Mouse (Mus musculus) lung, postnatal 10 days (tissue): ENCODE data around the gene Mapk6.

ENCODE experiments used
- DNase-seq: peaks from one replicate; pipeline ENCODE4 v3.0.0; 2021

Mapk6 gene

DNA sequence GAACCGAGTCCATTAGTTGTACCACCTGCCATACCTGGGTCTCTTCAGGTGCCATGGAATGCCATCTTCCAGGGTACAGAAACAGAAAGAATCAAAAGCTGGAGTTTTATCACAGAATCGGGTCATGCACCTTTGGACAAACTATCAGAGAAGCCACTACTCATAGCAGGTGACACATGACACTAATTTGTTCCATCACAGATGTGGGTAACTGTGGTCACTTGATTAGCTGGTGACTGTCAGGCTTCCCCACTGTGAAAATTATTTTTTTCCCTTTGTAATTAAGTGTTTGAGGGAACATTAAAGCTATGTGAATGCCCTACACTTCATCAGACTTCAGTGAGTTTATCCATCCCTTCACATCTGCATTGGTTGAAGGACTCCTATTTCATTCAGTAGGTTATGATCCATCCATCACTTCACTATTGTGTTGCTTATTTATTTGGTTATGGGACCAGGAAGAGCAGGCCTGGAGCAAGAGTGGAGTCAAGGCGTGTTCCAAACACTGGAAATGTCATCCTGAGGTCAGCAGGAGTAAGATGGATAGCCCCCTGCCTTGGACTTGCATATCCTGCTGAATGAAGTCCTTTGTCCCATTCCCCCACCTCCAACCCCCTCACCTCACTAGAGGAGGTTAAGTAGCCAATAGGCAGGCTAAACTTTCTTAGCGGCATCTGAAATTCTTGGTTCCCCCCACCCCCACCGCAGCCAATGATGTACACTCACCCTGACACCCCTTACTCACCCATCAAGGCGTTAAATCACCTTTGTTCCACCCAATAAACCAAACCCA lies 14.7 kb upstream of the Mapk6 start:
- DNase-seq, result peak; percentile 43

DNA sequence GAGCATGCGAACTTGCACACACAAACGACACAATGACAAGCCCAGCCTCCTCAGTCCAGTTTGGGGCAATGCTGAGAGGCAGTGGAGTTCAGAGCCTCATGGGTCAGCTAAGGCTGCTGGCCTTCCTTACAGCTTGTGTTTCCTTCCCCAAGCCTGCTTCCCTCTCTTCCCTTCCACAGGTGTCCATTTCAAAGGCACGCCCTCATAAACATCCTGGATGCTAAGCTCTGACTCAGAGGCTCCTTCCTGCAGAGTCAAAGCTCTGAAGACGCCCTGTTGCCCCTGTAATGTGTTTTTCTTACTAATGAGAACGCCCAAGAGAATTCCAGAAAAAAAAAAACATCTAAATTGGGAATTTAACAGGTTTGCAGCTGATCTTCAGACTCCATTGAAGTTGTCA lies 13.9 kb upstream of the Mapk6 start:
- DNase-seq, result peak; percentile 48

DNA sequence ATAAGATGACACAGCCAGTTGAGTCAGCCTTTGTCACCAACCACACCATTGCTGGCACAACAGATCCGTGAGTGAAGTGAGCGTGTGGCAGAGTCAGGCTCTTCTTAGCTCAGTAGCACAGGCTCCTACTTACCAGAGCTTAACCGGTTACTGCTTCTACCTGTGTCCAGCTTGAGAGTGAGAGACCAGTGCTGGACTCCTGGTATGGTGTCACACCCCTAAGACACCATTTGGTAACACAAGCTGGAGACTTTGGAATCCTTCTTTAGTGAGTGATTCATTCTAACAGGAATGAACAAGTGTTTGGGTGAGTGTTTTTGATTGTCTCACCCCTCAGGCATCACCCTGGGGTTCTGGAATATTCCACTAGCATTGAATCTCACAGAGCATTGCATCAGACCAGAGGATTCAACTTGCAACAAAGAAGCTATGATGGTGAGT lies 12.5 kb upstream of the Mapk6 start:
- no peak for DNase-seq

DNA sequence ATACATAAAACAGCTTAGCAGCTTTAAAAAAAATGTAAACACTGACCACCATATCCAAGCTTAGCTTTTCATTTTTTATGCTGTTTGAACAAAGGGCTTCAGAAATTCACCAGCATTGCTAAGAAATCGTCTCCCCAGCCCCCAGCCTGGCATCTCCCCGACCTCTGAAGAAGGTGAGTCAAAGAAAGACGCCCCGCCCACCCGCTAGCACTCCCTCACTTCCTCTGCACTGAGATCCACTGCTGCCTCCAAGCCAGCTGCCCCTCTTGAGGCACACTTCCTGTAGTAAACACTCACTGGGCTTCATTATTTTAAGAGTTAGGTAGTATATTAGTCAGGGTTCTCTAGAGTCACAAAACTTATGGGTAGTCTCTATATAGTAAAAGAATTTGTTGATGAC lies 4.4 kb upstream of the Mapk6 start:
- DNase-seq, result peak; percentile 61

DNA sequence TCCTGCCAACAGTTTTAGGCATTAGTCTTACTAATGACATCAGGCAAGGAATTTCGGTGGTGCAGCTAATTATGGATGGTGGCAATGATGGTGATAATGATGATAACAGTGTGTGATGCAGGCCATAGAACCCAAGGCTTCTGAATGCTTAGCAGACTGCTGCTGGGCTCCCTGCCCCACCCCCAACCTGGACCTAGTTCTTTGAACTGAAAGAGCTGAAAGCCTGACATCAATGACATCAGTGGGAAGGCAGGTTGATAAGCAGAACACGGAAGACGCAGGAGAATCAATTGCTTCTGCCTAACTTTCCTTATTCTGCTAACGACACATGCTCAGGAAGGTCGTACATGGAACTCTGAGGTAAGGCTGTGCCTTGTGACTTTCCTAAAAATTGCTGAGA lies 3.4 kb upstream of the Mapk6 start:
- no peak for DNase-seq

DNA sequence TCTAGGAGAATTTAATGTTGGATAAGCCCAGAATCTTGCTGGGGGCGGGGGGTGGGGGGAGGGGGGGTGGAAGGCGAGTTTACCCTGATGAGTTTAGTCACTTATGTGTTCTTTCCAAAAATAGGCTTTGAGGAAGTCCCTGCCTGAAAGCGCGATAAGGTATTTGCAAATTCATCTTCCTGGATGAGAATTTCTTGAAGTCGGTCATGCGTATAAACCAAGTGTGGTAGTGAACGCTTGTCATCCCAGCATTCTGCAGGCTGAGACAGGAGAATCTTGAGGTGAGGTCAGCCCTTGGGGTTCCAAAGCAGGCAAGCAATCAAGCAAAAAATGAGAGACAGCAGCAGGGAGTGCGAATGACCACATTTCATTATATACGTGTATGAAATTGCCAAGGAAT lies 1.8 kb upstream of the Mapk6 start:
- DNase-seq, result no peak

DNA sequence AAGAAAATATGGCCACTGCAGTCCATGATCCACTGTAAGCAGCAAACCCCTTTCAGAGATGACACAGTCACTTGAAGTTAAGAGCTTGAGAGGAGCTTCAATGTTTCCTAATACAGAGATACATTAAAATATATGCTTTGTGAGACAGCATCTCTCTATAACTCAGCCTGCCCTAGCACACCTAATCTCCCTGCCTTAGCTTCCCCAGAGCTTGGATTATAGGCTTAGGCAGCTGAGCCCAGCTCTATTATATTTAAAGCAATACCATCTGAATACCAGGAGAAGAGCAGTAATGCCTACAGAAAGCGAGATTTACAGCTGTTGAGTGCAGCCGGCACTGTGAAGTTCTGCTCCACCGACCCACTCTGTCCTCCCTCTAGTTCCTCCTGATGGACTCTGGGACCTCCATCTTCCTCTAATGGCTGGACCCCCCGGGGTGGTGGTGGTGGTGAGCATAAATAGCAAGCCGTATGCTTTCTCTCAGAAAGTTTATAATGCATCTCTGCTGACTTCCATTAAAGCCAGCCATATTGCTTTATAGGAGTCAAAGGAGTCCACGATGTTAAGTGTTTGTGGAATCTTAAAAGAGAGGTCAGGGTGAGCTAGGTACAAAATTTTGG lies 1.2 kb upstream of the Mapk6 start:
- no peak for DNase-seq

DNA sequence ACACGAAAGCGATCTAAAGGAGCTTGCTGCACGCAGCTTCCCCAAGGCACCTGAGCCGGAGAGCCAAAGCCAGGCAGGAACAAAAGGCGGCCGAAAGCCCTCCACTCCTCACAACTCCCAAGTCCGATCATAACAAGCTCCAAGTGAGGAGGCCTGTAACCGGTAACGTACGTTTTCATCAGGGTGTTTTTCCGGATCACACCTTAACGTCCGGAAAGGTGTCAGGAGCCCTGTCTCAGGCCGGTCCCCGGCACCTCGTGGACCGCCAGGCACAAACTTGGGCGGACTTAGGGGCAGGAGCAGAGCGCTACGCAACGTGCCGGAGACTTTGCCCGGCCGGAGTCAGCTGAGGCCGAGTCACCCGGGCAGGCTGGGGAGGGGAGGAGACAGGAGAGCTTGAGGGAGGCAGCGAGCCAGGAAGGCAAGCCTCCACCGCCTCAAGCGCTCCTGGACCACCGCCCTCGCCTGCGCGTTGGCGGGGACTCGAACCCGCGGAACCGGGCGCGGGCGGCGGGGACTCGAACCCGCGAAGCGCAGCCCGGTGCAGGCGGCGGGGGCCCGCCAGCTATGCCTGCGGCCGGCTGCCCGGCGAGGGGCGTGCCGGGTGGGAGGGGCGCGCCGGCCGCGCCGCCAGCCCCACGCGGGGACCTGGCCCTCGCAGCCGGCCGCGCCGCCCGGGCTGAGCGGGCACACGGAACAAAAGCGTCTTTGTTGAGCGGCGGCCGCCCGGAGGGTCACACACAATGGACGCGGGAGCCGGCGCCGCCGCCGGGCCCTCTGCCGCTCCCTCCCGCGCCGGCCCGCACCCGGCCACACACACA lies 564 bp downstream of the Mapk6 start:
- DNase-seq, result peak; percentile 86

DNA sequence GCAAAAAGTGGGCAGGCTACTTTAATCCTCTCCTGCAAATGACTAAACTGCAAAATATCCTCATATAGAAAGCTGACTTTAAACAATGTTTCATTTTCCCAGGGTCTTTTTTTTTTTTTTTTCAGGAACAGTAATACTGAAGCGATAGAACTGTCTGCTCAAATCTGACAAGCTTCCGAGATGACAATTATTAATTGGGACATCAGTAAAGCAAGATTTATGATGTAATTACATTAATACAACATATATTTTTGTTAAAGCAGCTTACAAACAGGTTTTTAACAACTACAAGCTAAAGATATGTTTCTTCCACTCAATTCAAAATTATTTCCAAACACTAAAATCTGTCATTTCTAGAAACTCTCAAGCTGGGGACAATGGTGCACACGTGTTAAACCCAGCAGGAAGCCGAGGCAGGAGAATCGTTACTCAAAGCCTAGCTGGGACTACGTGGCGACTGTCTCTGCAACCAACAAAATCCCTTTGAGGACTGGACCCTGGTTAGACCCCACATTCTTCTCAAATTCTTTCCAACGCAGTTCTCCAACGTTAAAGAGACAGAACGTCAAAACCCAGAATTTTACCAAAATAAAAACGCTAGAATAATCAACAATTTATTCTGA lies 1.5 kb downstream of the Mapk6 start:
- DNase-seq, result no peak

DNA sequence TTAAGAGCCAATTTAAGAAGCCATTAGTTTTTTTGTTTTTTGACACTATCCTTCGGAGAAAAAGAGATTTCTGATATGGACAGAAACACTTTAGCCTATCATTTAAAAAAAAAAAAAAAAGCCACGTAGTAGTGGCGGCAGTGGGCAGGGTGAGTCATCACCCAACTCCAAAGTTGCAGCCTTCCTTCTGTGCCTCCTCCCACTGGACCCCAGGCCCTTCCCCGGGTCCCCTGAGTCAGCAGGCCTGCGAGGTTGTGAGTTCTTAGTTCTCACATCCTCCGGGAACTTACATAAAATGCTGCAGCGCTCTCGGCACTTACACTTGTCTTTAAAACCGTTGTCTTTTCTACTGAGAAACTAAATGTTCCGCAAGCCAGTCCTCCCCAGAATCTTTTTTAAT lies 2.0 kb downstream of the Mapk6 start:
- peak; percentile 56 for DNase-seq

DNA sequence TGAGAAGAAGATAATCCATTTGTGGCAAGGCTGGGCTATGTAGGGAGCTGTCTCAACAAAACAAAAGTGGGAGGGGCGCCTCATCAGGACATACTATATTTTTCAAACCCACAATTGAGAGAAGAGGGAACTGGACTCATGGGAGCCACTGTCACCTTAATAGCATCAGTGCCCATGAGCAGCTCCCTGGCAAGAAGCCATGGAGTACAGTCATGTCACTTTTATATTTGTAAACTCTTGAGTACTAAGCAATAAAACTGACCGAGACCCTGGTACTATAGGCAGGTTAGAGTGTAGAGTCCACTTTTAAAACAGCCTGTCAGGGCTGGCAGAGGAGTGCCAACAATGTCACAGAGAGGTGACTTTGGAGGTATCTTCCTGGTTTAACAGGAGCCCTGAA lies 3.7 kb downstream of the Mapk6 start:
- no peak for DNase-seq

DNA sequence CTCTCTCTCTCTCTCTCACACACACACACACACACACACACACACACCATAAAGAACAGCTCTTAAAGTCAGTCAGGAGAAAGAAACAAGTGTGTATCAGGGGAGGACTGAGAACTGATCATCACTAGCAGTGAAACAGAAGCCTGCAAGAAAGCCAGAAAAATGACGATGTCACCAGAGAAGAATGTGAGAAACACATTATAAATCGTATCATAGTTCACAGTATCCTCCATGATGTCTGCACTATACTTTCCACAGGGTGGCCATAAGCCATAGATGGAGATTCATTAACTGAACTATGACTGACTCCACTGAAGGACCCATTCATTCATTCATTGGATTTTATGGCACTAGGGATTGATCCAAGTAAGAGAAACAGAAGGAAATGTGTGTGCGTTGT lies 6.3 kb downstream of the Mapk6 start:
- no peak for DNase-seq

DNA sequence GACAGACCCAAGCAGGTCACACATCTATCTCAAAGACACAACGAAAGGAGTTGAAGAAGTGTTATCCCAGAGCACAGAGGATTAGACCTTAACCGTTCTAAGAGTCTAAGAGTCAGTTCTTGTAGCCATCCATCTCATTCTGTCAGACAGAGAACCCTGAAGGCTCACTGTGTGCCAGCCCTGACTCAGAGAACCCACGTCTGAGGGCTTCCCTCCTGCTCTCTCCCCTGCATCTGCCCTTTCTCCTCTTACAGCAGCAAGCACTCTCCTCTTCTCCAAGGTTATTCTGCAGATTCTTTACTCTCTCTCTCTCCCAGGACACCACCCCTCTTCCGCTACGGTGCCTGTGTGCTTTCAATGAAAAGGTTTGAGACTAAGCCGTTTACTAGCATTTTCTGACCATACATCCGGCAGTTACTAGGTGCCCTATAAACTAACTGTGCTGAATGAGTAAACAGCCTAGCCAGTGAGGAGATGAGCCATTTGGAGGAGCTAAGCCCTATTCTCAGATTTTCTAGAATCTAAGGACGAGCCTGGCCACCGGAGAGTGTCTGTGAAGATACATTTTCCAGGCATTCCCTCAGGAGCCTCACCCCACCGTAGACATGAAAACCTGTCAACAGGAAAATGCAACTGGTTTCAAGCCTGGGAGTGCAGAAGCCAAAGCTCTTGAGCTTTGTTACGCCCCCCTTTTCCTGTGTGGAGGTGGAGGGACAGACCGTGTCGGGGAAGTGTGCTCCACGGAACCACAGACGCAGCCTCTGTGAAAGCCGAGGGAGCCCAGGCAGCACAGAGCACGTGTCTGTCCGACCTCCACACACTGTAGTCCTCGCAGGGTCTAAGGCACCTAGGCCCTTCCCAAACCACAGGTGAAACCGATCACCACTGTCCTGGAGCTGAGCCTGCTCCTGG lies 8.0 kb downstream of the Mapk6 start:
- DNase-seq, result no peak

DNA sequence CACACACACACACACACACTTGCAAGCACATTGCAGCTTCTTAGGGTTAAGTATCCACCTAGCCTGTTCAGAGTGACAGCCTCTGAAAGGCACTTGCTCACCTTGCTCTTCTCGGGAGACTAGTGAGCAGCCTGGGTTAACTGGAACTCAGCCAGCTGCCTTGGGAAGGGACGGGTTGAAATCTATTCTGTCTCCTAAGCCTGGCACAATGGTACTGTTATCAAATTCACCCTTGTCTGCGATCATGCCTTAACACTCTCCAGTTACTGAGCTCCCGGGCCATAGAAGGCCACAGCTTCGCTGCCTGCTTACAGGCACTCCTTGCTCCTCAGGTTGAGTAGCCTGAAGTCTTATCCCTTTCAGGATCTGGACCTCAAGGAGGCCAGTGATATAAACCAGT lies 9.2 kb downstream of the Mapk6 start:
- no peak for DNase-seq

DNA sequence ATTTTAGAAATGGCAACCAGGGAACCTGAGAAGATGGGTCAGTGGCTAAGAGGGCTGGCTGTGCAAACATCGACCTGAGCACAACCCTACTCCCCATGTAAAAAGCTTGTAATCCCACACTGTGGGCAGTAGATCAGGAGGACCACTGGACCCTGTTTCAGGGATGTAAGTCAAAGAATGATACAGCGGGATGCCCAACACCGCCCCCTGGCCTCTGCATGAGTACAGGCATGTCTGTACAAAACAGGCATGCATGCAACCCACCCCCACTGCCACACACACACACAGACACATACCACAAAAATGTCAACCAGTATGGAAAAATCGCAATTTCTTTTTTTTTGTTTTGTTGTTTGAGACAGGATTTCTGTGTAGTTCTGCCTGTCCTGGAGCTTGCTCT lies 10.7 kb downstream of the Mapk6 start:
- no peak for DNase-seq

DNA sequence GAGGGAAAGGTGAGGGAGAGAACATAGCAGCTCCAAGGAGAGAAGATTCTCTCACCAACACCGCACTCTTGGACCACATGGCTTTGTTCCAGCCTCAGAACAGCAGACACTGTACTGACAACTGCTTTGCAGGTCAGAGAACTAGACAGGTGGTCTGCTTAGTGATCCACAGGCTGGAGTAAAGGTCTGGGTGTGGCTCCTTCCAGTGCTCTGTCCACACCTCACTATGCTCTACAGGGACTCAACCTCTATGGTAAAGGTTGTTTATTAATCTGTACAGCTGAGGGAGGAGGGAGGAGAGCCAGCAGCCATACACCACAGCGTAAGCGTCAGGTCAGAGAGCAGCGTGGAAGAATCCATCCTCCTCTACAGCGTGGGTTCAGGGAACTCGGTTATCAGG lies 13.8 kb downstream of the Mapk6 start:
- no peak for DNase-seq

DNA sequence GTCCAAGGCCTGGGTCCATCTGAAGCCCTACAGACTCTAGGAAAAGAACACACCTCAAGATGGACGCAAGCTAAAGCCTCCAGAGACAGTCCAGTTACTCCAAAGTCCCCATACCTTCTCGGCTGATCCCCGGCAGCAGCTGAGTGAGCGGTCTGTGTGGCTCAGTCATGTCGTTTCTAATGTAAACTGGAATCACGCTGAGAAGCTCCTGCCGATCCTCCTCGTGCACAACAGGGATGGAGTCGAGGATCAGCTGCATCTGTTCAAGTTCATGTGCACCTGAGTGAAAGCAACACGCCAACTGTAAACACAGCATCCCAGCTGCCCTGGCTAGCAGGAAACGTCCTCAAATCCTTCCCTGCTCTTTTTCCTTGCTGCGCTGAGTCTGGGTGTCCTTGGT lies 16.6 kb downstream of the Mapk6 start:
- no peak for DNase-seq

DNA sequence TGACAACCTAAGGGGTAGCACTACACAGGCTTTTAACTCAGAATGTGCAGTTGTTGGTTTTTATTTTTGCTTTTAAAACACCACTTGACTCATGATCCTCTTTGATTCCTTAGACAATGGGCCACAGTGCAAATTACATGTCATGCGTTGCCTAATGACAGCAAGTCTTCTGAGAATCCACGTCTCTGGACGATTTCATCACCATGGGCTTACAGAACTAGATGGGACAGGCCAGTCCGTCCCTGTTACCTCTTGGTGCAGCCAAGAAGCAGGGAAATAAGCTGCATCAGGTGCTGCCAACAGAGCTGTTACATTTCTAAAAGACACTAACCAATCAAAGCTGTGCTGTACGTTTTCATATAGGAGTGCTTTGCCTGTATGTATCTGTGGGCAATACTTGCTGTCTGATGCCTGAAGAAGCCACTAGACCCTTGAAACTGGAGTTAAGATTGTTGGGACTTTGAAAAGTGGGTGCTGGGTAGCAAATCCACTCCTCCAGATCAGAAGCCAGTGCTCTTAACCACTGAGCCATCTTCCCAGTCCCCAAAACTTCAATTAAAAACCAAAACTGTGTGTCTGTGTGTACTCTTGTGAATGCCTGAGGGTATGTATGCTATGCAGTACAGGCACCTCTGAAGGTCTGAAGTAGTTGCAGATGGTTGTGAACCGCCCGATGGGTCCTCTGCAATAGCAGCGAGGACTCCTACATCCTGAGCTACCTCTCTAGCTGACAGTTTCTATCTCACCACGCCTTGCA lies 24.4 kb downstream of the Mapk6 start:
- DNase-seq, result no peak

DNA sequence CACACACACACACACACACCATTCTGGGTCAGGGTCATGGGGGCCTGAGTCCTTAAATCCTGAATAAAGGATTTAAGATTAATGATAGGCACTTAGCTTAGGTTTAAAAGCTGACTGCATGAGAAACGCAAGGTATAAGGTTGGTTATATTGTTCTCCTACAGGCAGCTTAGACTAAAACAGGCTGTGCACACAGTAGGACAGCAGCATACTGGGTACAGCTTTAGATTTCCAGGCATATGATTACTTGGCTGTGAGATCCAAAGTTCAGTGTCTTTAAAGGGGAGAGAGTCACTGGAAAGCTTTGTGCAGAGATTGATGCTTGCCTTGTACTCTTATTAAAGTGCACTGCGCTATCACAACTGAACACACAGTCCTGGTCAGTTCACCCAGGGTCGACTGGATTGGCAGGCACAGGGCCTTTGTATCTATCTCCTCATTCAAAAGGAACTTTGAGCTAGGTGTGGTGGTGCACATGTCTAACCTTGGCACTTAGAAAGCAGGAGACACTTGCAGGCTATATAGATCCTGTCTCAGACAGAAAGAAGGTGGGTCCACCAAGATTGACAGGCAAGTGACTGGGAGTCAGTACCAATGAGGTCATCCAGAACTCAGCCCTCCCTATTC lies 25.4 kb downstream of the Mapk6 start:
- DNase-seq, result no peak

DNA sequence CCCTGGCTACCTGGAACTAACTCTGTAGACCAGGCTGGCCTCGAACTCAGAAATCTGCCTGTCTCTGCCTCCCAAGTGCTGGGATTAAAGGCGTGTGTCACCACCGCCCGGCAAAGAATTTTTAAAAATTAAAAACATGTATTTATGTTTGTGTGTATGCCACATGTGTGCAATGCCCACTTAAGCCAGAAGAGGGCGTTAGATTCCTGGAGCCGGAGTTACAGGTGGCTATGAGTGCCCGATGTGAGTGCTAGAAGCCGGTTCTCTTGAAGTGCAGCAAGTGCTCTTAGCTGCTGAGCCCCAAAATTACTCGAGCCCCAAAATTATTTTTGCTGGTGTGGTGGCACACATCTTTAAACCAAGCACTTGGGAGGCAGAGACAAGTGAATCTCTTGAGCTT lies 26.0 kb downstream of the Mapk6 start:
- DNase-seq, result no peak

DNA sequence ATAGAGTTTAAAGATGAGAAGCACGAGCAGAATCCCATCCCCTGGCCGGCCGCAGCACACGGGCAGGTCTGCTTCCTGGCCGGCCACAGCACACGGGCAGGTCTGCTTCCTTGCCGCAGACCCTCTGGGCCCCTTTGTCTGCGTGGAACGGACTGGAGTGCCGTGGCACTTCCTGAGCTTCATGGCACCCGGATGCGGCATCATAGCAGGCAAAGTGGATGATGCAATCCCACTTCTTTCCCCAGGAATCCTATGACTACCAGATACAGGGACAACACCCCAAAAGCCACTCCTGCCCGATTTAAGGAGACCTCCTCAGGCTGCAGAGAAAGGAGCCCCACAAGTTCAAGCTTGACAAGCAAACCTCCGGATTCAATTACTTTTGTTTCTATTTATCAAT lies 27.0 kb downstream of the Mapk6 start:
- DNase-seq, result no peak
